Mouse (Mus musculus) C2C12 (cell line): ENCODE data around the gene Fam13a. TPM values are rescaled to one million over a fixed set of nuclear protein-coding genes. Genes with fewer than 3 reads are reported as not detected.

Experiments
- H3K27me3 ChIP-seq: one replicate; pipeline ENCODE4 v1.6.1; 2011; ENCODE audit not compliant: control insufficient read depth, insufficient read depth, insufficient read length
- H3K36me3 ChIP-seq: one replicate; pipeline ENCODE4 v1.6.1; 2011; ENCODE audit not compliant: control insufficient read depth, insufficient read depth
- H3K4me3 ChIP-seq: one replicate; pipeline ENCODE4 v1.5.1; 2011; ENCODE audit warnings: mild to moderate bottlenecking, control low read depth; ENCODE audit not compliant: poor library complexity, insufficient read depth, severe bottlenecking
- H3K79me2 ChIP-seq: one replicate; pipeline ENCODE4 v1.6.1; 2011; ENCODE audit not compliant: control insufficient read depth, insufficient read depth
- H3K79me3 ChIP-seq: one replicate; pipeline ENCODE4 v1.6.1; 2011; ENCODE audit warnings: low read depth, control low read depth
- H3ac ChIP-seq: one replicate; pipeline ENCODE3; 2011; ENCODE audit warnings: low read depth; ENCODE audit not compliant: control insufficient read depth, insufficient read length
- CEBPB ChIP-seq: IDR thresholded peaks from one replicate; pipeline ENCODE4 v1.6.1; 2011; ENCODE audit warnings: low read depth, mild to moderate bottlenecking, control low read depth, moderate library complexity
- CTCF ChIP-seq: IDR thresholded peaks from one replicate; pipeline ENCODE4 v1.5.1; 2011; ENCODE audit not compliant: control insufficient read depth, insufficient read depth, insufficient read length
- FOSL1 ChIP-seq: IDR thresholded peaks from one replicate; pipeline ENCODE4 v1.8.0; 2011; ENCODE audit warnings: mild to moderate bottlenecking, low read length; ENCODE audit not compliant: poor library complexity, insufficient read depth, severe bottlenecking
- MAX ChIP-seq: IDR thresholded peaks from one replicate; pipeline ENCODE4 v1.6.1; 2011; ENCODE audit warnings: mild to moderate bottlenecking, control low read depth
- MYOD1 ChIP-seq: IDR thresholded peaks from one replicate; pipeline ENCODE4 v1.6.1; 2011; ENCODE audit warnings: low read depth; ENCODE audit not compliant: control insufficient read depth, insufficient read length
- MYOG ChIP-seq: IDR thresholded peaks from one replicate; pipeline ENCODE4 v1.6.1; 2011; ENCODE audit not compliant: control insufficient read depth, insufficient read length; ENCODE audit errors: extremely low read depth
- USF1 ChIP-seq: IDR thresholded peaks from one replicate; pipeline ENCODE4 v1.6.1; 2011; ENCODE audit warnings: low read depth, mild to moderate bottlenecking, control low read depth, moderate library complexity
- polyA plus RNA-seq: library from polyadenylated mRNA; unstranded; fragments of >200 nt; fragmentation: generic; extraction: Trizol; gene quantifications from one replicate; pipeline ENCODE4 v1.2.1, GENCODE M21; 2012; ENCODE audit warnings: missing spikeins

Gene Fam13a
- polyA plus RNA-seq, 1 experiment = 0.12 TPM

GRCm38 (mm10) chr6:58974428-58974827, 49.9 kb downstream of the Fam13a start:
- Histone ChIP-seq H3K79me2 (no peaks in the 10 kb centered on the region), H3K79me3 (no peaks in the 10 kb centered on the region), H3K36me3 (no peaks in the 10 kb centered on the region), H3K4me3 (no peak overlapping the region), H3K27me3 (no peaks in the 10 kb centered on the region), H3ac (no peak overlapping the region)
- TF ChIP-seq CTCF = no peak
- no peak for TF ChIP-seq FOSL1
- no peak for TF ChIP-seq MAX
- no peak for TF ChIP-seq MYOD1
- TF ChIP-seq MYOG = no peak
- no peak for TF ChIP-seq CEBPB
- no peak for TF ChIP-seq USF1

GRCm38 (mm10) chr6:58972873-58973272, 51.5 kb downstream of the Fam13a start:
- H3K79me2 ChIP-seq = no peaks in the 10 kb centered on the region
- TF ChIP-seq FOSL1 = no peak
- TF ChIP-seq CTCF = no peak
- no peak overlapping the region for H3ac ChIP-seq
- no peaks in the 10 kb centered on the region for H3K79me3 ChIP-seq
- no peaks in the 10 kb centered on the region for H3K36me3 ChIP-seq
- H3K27me3 ChIP-seq = no peaks in the 10 kb centered on the region
- H3K4me3 ChIP-seq = no peak overlapping the region

GRCm38 (mm10) chr6:58968272-58968671, 56.1 kb downstream of the Fam13a start:
- no peaks in the 10 kb centered on the region for H3K36me3 ChIP-seq
- H3ac ChIP-seq = no peak overlapping the region
- no peak overlapping the region for H3K4me3 ChIP-seq
- no peaks in the 10 kb centered on the region for H3K27me3 ChIP-seq
- H3K79me3 ChIP-seq = no peaks in the 10 kb centered on the region
- no peak for TF ChIP-seq MYOD1
- no peaks in the 10 kb centered on the region for H3K79me2 ChIP-seq

- Histone ChIP-seq H3ac (no peak overlapping the region), H3K27me3 (no peaks in the 10 kb centered on the region), H3K4me3 (no peak overlapping the region), H3K79me3 (no peaks in the 10 kb centered on the region), H3K36me3 (no peaks in the 10 kb centered on the region), H3K79me2 (no peaks in the 10 kb centered on the region)
- no peak for TF ChIP-seq MYOG
- no peak for TF ChIP-seq MAX
- TF ChIP-seq CEBPB = no peak
- TF ChIP-seq CTCF = no peak
- TF ChIP-seq FOSL1 = no peak
- no peak for TF ChIP-seq MYOD1
- no peak for TF ChIP-seq USF1
Observed at GRCm38 (mm10) chr6:58965071-58965831, 59.1 kb downstream of the Fam13a start.

GRCm38 (mm10) chr6:58964565-58964964, 59.8 kb downstream of the Fam13a start:
- no peaks in the 10 kb centered on the region for H3K79me2 ChIP-seq
- H3K36me3 ChIP-seq = no peaks in the 10 kb centered on the region
- H3K4me3 ChIP-seq = no peak overlapping the region
- H3K79me3 ChIP-seq = no peaks in the 10 kb centered on the region
- no peak for TF ChIP-seq CEBPB
- no peak for TF ChIP-seq USF1
- TF ChIP-seq MAX = no peak
- no peak for TF ChIP-seq FOSL1
- no peak for TF ChIP-seq CTCF
- no peak for TF ChIP-seq MYOD1
- TF ChIP-seq MYOG = no peak
- H3K27me3 ChIP-seq = no peaks in the 10 kb centered on the region
- H3ac ChIP-seq = no peak overlapping the region

GRCm38 (mm10) chr6:58964091-58964490, 60.3 kb downstream of the Fam13a start:
- no peaks in the 10 kb centered on the region for H3K27me3 ChIP-seq
- TF ChIP-seq MYOG = no peak
- TF ChIP-seq FOSL1 = no peak
- no peak for TF ChIP-seq CEBPB
- no peak for TF ChIP-seq MAX
- no peak for TF ChIP-seq CTCF
- H3ac ChIP-seq = no peak overlapping the region
- H3K4me3 ChIP-seq = no peak overlapping the region
- no peaks in the 10 kb centered on the region for H3K36me3 ChIP-seq
- no peaks in the 10 kb centered on the region for H3K79me3 ChIP-seq
- no peaks in the 10 kb centered on the region for H3K79me2 ChIP-seq
